Mouse (Mus musculus) kidney, embryonic 16.5 days (tissue): Measurements from ENCODE around the gene Pigo. TPM values are rescaled to one million over a fixed set of nuclear protein-coding genes. Genes with fewer than 3 reads are reported as not detected.

Source experiments
- ATAC-seq: fragments of 200-750 bp; cut with Nextera tagmentation; 2 replicates; pipeline ENCODE4 v1.8.0; 2017; ENCODE audit warnings: moderate TSS enrichment; ENCODE audit not compliant: low FRiP score, low TSS enrichment
- H3K27ac ChIP-seq: fragments of 300-500 bp; sonication (generic); 2 replicates; pipeline ENCODE4 v1.5.1; 2014; ENCODE audit warnings: low read length
- H3K27me3 ChIP-seq: fragments of 300-500 bp; sonication (generic); 2 replicates; pipeline ENCODE4 v1.6.1; 2014; ENCODE audit warnings: low read length, control low read depth, mixed read lengths; ENCODE audit not compliant: insufficient read depth
- H3K36me3 ChIP-seq: fragments of 300-500 bp; sonication (generic); 2 replicates; pipeline ENCODE4 v1.6.1; 2014; ENCODE audit warnings: low read length, control low read depth, mixed read lengths; ENCODE audit not compliant: insufficient read depth
- H3K4me1 ChIP-seq: fragments of 300-500 bp; sonication (generic); 2 replicates; pipeline ENCODE4 v1.6.1; 2014; ENCODE audit warnings: low read length, control low read depth, mixed read lengths; ENCODE audit not compliant: insufficient read depth
- H3K4me2 ChIP-seq: fragments of 300-500 bp; sonication (generic); replicated peaks from 2 replicates; pipeline ENCODE4 v1.6.1; 2014; ENCODE audit warnings: low read depth, low read length
- H3K4me3 ChIP-seq: fragments of 300-500 bp; sonication (generic); 2 replicates; pipeline ENCODE4 v1.5.1; 2014; ENCODE audit warnings: mild to moderate bottlenecking, low read length
- H3K9ac ChIP-seq: fragments of 300-500 bp; sonication (generic); replicated peaks from 2 replicates; pipeline ENCODE4 v1.6.1; 2014; ENCODE audit warnings: low read length
- H3K9me3 ChIP-seq: fragments of 300-500 bp; sonication (generic); 2 replicates; pipeline ENCODE4 v1.6.1; 2016; ENCODE audit warnings: low read length, control low read depth
- WGBS: fragments of 180-500 bp; shearing (Covaris S2); extraction: QIAGEN DNeasy Blood & Tissue Kit; methylation state at CpG from one replicate; pipeline ENCODE4 v1.1.7; 2014; 5-methylcytosine and 5-hydroxymethylcytosine counted together
- polyA plus RNA-seq: library from polyadenylated mRNA; unstranded; fragments of >200 nt; fragmentation: Nextera tagmentation; extraction: Ambion mirVana; gene quantifications from 2 replicates; pipeline ENCODE4 v1.2.1, GENCODE M21; 2015

Pigo gene
- polyA plus RNA-seq, result 29.8 and 32.2 TPM in 2 replicates

DNA sequence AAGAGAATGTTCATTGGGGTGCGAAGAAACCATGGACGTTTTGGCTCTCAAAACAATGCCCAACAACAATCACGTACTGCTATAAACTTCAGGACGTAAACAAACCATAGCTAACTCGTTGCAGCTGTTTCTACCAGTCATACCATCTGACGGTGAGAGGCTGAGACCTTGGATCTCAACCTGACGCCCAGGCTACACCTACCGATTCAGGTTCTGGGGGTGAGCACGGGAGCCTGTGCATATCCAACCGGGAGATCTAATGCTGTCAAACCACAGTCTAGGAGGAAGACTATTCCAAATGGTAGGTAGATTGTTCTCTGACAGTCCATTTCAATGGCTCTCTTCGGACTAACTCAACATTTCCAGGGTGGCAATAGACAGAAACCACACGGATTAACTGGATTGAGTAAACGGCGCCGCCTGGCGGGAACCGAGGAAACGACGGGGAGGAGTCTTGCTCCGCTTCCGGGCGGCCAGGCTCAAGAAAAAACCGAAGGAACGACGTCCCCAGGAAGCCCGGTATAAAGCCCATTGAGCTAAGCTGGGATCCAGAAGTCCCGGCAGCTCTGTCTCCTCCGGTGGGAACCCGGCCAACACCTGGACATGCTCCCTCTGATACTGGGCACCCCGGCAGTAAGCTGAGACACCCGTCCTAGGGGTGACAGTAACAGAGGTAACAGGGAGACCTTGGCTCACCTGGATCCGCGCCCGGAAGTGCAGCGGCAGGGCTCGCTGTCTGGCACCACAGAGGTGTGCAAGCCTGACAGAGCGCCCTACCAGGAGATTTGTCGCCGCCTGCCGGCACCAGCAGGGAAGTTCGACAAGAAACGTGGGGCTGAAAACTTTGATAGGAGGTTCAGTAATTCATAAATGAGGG is at the start of gene Pigo:
Pigo (minus strand) TSS at position 736 of the 877 bp plus-strand sequence.
- Histone ChIP-seq H3K27ac (peak within 1 kb of the TSS; percentile 94), H3K36me3 (peaks cover 57% of the 10 kb centered on the region), H3K4me2 (peak within 1 kb of the TSS; percentile 87), H3K9me3 (no peaks in the 10 kb centered on the region), H3K27me3 (no peaks in the 10 kb centered on the region), H3K4me1 (peaks cover 16% of the 10 kb centered on the region), H3K4me3 (peak within 1 kb of the TSS; percentile 59), H3K9ac (peak within 1 kb of the TSS; percentile 74)
- 7% methylated on average over 42 of the region's 42 CpGs for WGBS
- ATAC-seq, result peak; percentile 94

GRCm38 (mm10) chr4:43074923-43075322 is 49.3 kb upstream of the Pigo start:
- Histone ChIP-seq H3K9me3 (no peaks in the 10 kb centered on the region), H3K36me3 (no peaks in the 10 kb centered on the region), H3K4me1 (peaks cover 6% of the 10 kb centered on the region; the same call in 1 of the 2 replicates), H3K27me3 (no peaks in the 10 kb centered on the region), H3K27ac (no peak overlapping the region), H3K4me3 (no peak overlapping the region), H3K9ac (no peak overlapping the region), H3K4me2 (no peak overlapping the region)
- ATAC-seq, result peak; percentile 59; the same call in 1 of the 2 replicates

GRCm38 (mm10) chr4:43065471-43065870 is 39.9 kb upstream of the Pigo start:
- no peak for ATAC-seq
- H3K4me2 ChIP-seq, result no peak overlapping the region
- no peaks in the 10 kb centered on the region for H3K27me3 ChIP-seq
- no peak overlapping the region for H3K4me3 ChIP-seq
- WGBS, result 93% methylated on average over 4 of the region's 4 CpGs
- no peak overlapping the region for H3K27ac ChIP-seq
- no peaks in the 10 kb centered on the region for H3K9me3 ChIP-seq
- no peak overlapping the region for H3K9ac ChIP-seq
- peaks cover 2% of the 10 kb centered on the region; the same call in 1 of the 2 replicates for H3K4me1 ChIP-seq
- no peaks in the 10 kb centered on the region for H3K36me3 ChIP-seq

- Histone ChIP-seq H3K9me3 (no peaks in the 10 kb centered on the region), H3K4me3 (no peak overlapping the region; the same call in 1 of the 2 replicates), H3K4me2 (no peak overlapping the region), H3K27ac (no peak overlapping the region), H3K9ac (no peak overlapping the region), H3K4me1 (peaks cover 16% of the 10 kb centered on the region; the same call in 1 of the 2 replicates), H3K36me3 (no peaks in the 10 kb centered on the region), H3K27me3 (no peaks in the 10 kb centered on the region)
- 25% methylated on average over 3 of the region's 3 CpGs for WGBS
- no peak for ATAC-seq
These were observed 34.7 kb upstream of the Pigo start for GRCm38 (mm10) chr4:43060286-43060685.

DNA sequence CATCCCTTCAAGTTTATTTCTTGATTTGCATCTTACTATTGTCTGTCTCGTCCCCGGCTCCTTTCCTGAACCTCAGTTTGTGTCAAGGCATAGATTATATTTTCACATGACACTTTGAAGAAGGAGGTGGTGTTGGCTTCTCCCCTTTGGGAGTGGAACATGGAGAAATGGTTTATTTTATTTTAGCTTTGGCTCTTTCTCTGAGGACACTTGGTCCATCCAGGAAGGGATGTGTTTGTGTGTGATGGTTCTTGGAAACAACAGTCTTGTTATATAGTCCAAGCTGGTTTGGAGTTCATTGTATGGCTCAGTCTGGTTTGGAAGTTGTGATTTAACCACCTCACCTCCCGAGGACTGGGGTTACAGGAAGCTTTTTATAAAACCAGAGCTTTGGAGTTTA is 34.1 kb upstream of the Pigo start:
- Histone ChIP-seq H3K9ac (no peak overlapping the region), H3K27ac (no peak overlapping the region), H3K4me2 (peak overlapping the region; percentile 90), H3K36me3 (no peaks in the 10 kb centered on the region), H3K4me3 (peak overlapping the region; percentile 80), H3K9me3 (no peaks in the 10 kb centered on the region), H3K4me1 (peaks cover 16% of the 10 kb centered on the region; the same call in 1 of the 2 replicates), H3K27me3 (no peaks in the 10 kb centered on the region)
- no peak for ATAC-seq
- WGBS, result 33% methylated on average over 3 of the region's 3 CpGs

GRCm38 (mm10) chr4:43058753-43059654 is 33.4 kb upstream of the Pigo start, which contains the start of gene Unc13b:
Unc13b (plus strand) TSS chr4:43058953.
- peak within 1 kb of the TSS; percentile 79 for H3K9ac ChIP-seq
- WGBS, result 1% methylated on average over 90 of the region's 90 CpGs
- H3K36me3 ChIP-seq, result no peaks in the 10 kb centered on the region
- peak within 1 kb of the TSS; percentile 68 for H3K27ac ChIP-seq
- ATAC-seq, result peak; percentile 96
- H3K4me1 ChIP-seq, result peaks cover 16% of the 10 kb centered on the region; the same call in 1 of the 2 replicates
- no peaks in the 10 kb centered on the region for H3K27me3 ChIP-seq
- peak within 1 kb of the TSS; percentile 90 for H3K4me2 ChIP-seq
- peak within 1 kb of the TSS; percentile 80 for H3K4me3 ChIP-seq
- no peaks in the 10 kb centered on the region for H3K9me3 ChIP-seq

GRCm38 (mm10) chr4:43058392-43058752 is 32.8 kb upstream of the Pigo start:
- WGBS, result 15% methylated on average over 8 of the region's 8 CpGs
- Histone ChIP-seq H3K4me1 (peaks cover 16% of the 10 kb centered on the region; the same call in 1 of the 2 replicates), H3K9me3 (no peaks in the 10 kb centered on the region), H3K27me3 (no peaks in the 10 kb centered on the region), H3K36me3 (no peaks in the 10 kb centered on the region), H3K9ac (no peak overlapping the region), H3K27ac (no peak overlapping the region), H3K4me3 (peak overlapping the region; percentile 80), H3K4me2 (peak overlapping the region; percentile 90)
- ATAC-seq, result peak; percentile 18

GRCm38 (mm10) chr4:43057654-43058053 is 32.0 kb upstream of the Pigo start:
- Histone ChIP-seq H3K36me3 (no peaks in the 10 kb centered on the region), H3K9me3 (no peaks in the 10 kb centered on the region), H3K4me1 (peaks cover 16% of the 10 kb centered on the region; the same call in 1 of the 2 replicates), H3K4me2 (no peak overlapping the region), H3K4me3 (no peak overlapping the region), H3K27me3 (no peaks in the 10 kb centered on the region), H3K9ac (no peak overlapping the region), H3K27ac (no peak overlapping the region)
- no peak for ATAC-seq
- 92% methylated on average over 5 of the region's 5 CpGs for WGBS

DNA sequence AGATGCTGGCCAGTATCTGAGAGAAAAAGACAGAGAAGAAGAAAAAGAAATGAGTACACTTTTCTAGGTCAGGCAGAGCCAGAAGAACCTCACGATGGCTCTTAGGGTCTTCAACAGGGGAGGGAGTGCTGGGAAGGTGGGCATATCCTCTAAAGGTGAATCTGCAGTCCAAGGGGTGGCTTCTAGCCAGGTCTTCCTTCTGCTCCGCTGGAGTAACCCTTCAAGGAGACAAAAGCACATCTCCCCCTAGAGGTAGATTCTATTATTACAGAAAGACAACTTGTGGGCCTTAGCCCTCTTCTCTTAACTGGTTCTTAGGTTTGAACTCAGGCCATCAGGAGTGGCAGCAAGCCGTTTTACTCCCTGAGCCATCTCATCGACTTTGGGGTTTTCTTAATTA is 27.0 kb upstream of the Pigo start:
- H3K27me3 ChIP-seq, result no peaks in the 10 kb centered on the region
- ATAC-seq, result no peak

More for the DNA sequence above, 27.0 kb upstream of the Pigo start:
- Histone ChIP-seq H3K36me3 (no peaks in the 10 kb centered on the region), H3K4me3 (no peak overlapping the region), H3K9me3 (no peaks in the 10 kb centered on the region), H3K4me2 (no peak overlapping the region), H3K27ac (no peak overlapping the region), H3K9ac (no peak overlapping the region), H3K4me1 (no peaks in the 10 kb centered on the region)
- 12% methylated on average over 4 of the region's 4 CpGs for WGBS
